Mouse (Mus musculus): Measurements from ENCODE around the gene Neb. TPM values are rescaled to one million over a fixed set of nuclear protein-coding genes. Genes with fewer than 3 reads are reported as not detected.

Gene Neb
- polyA plus RNA-seq, 1 experiment, result 60.8 TPM

GRCm38 (mm10) chr2:52211358-52211899, 166.8 kb downstream of the Neb start:
- Histone ChIP-seq H3K4me3 (no peak overlapping the region), H3ac (ENCODE audit: control insufficient read depth, insufficient read length) (no peak overlapping the region), H3K36me3 (ENCODE audit: control insufficient read depth, insufficient read depth) (peaks cover 3% of the 10 kb centered on the region), H3K79me2 (ENCODE audit: control insufficient read depth, insufficient read depth) (no peaks in the 10 kb centered on the region), H3K4me2 (ENCODE audit: low read depth) (no peak overlapping the region), H3K27me3 (ENCODE audit: control insufficient read depth, insufficient read depth, insufficient read length) (no peaks in the 10 kb centered on the region)
- TF ChIP-seq TCF12 (IDR thresholded peaks at IDR 0.05; ENCODE audit: insufficient read depth, poor library complexity, severe bottlenecking) (no peak), POLR2AphosphoS2 (IDR thresholded peaks at IDR 0.05; ENCODE audit: insufficient read length, low read depth) (no peak), MAX (IDR thresholded peaks at IDR 0.05; ENCODE audit: low read depth) (no peak), CEBPB (IDR thresholded peaks at IDR 0.05; ENCODE audit: insufficient read depth, poor library complexity, severe bottlenecking) (no peak), MYOD1 (IDR thresholded peaks at IDR 0.05; ENCODE audit: control insufficient read depth in 1 of 3, insufficient read length in 2 of 3, low read depth in 2 of 3) (no peak), SRF (IDR thresholded peaks at IDR 0.05; ENCODE audit: control insufficient read depth, insufficient read length, low read depth) (no peak), E2F4 (IDR thresholded peaks at IDR 0.05; ENCODE audit: insufficient read depth) (no peak), USF1 (IDR thresholded peaks at IDR 0.05; ENCODE audit: low read depth) (no peak), MYOG (IDR thresholded peaks at IDR 0.05; ENCODE audit: control insufficient read depth in 1 of 3, insufficient read depth in 1 of 3, insufficient read length in 2 of 3, low read depth in 2 of 3) (no peak), REST (IDR thresholded peaks at IDR 0.05; ENCODE audit: insufficient read depth, insufficient read length) (no peak), TCF3 (IDR thresholded peaks at IDR 0.05; ENCODE audit: insufficient read length, low read depth) (no peak), POLR2A (IDR thresholded peaks at IDR 0.05; ENCODE audit: insufficient read length, low read depth) (no peak)

DNA sequence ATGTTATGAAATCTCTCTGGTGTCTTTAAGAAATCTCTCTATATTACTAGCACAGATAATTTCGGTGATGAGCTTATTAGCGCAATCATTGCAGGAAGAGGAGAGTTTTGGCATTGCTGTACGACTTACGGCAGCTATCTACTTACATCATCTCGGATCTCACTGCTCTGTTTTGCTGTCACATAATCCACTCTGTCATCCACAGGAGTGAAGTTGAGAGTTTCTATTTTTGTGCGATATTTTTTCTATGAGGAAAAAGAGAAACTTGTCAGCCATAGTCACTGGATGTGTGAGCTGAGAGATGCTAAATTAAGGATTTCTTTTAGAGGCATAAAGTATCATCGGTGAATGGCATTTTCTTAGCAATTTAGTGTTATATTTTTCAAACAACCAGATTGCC, 167.6 kb downstream of the Neb start:
- Histone ChIP-seq H3K36me3 (ENCODE audit: control insufficient read depth, insufficient read depth) (peaks cover 3% of the 10 kb centered on the region), H3K4me3 (no peak overlapping the region), H3K79me2 (ENCODE audit: control insufficient read depth, insufficient read depth) (no peaks in the 10 kb centered on the region), H3ac (ENCODE audit: control insufficient read depth, insufficient read length) (no peak overlapping the region), H3K27me3 (ENCODE audit: control insufficient read depth, insufficient read depth, insufficient read length) (no peaks in the 10 kb centered on the region), H3K4me2 (ENCODE audit: low read depth) (no peak overlapping the region)
- TF ChIP-seq CEBPB (IDR thresholded peaks at IDR 0.05; ENCODE audit: insufficient read depth, poor library complexity, severe bottlenecking) (no peak), SRF (IDR thresholded peaks at IDR 0.05; ENCODE audit: control insufficient read depth, insufficient read length, low read depth) (no peak), TCF12 (IDR thresholded peaks at IDR 0.05; ENCODE audit: insufficient read depth, poor library complexity, severe bottlenecking) (no peak), MYOG (IDR thresholded peaks at IDR 0.05; ENCODE audit: control insufficient read depth in 1 of 3, insufficient read depth in 1 of 3, insufficient read length in 2 of 3, low read depth in 2 of 3) (no peak), POLR2AphosphoS2 (IDR thresholded peaks at IDR 0.05; ENCODE audit: insufficient read length, low read depth) (no peak), MYOD1 (IDR thresholded peaks at IDR 0.05; ENCODE audit: control insufficient read depth in 1 of 3, insufficient read length in 2 of 3, low read depth in 2 of 3) (no peak), E2F4 (IDR thresholded peaks at IDR 0.05; ENCODE audit: insufficient read depth) (no peak), MAX (IDR thresholded peaks at IDR 0.05; ENCODE audit: low read depth) (no peak)

DNA sequence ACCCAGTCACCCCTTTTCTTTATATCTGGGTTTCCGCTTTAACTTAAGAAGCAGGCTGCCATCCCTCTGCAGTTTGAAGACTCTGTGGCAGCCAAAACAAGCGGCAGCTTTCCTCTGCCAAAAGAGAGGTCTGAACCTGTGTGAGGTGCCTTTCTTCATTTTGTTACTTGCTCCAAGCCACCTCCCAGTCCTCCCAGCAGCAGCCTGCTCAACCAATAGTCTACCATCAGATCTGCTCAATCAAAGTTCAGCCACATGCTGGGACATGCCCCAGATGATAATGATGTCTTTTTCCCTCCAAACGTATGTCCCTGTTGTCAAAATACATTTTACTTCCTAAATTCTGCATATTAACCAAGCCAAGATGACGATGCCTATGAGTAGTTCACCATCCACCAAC, 173.3 kb downstream of the Neb start:
- no peak overlapping the region for H3K4me3 ChIP-seq
- H3K36me3 ChIP-seq (ENCODE audit: control insufficient read depth, insufficient read depth), result no peaks in the 10 kb centered on the region
- no peak overlapping the region for H3K4me2 ChIP-seq (ENCODE audit: low read depth)
- no peaks in the 10 kb centered on the region for H3K79me2 ChIP-seq (ENCODE audit: control insufficient read depth, insufficient read depth)
- H3K27me3 ChIP-seq (ENCODE audit: control insufficient read depth, insufficient read depth, insufficient read length), result no peaks in the 10 kb centered on the region
- TF ChIP-seq TCF12 (IDR thresholded peaks at IDR 0.05; ENCODE audit: insufficient read depth, poor library complexity, severe bottlenecking) (no peak), POLR2A (IDR thresholded peaks at IDR 0.05; ENCODE audit: insufficient read length, low read depth) (no peak), MYOG (IDR thresholded peaks at IDR 0.05; ENCODE audit: control insufficient read depth in 1 of 3, insufficient read depth in 1 of 3, insufficient read length in 2 of 3, low read depth in 2 of 3) (no peak), REST (IDR thresholded peaks at IDR 0.05; ENCODE audit: insufficient read depth, insufficient read length) (no peak), USF1 (IDR thresholded peaks at IDR 0.05; ENCODE audit: low read depth) (no peak), E2F4 (IDR thresholded peaks at IDR 0.05; ENCODE audit: insufficient read depth) (no peak), SRF (IDR thresholded peaks at IDR 0.05; ENCODE audit: control insufficient read depth, insufficient read length, low read depth) (no peak), MYOD1 (IDR thresholded peaks at IDR 0.05; ENCODE audit: control insufficient read depth in 1 of 3, insufficient read length in 2 of 3, low read depth in 2 of 3) (no peak), MAX (IDR thresholded peaks at IDR 0.05; ENCODE audit: low read depth) (no peak), CEBPB (IDR thresholded peaks at IDR 0.05; ENCODE audit: insufficient read depth, poor library complexity, severe bottlenecking) (no peak)
- H3ac ChIP-seq (ENCODE audit: control insufficient read depth, insufficient read length), result no peak overlapping the region

GRCm38 (mm10) chr2:52193629-52194028, 184.6 kb downstream of the Neb start:
- no peak overlapping the region for H3K4me2 ChIP-seq (ENCODE audit: low read depth)
- peaks cover 10% of the 10 kb centered on the region for H3K36me3 ChIP-seq (ENCODE audit: control insufficient read depth, insufficient read depth)
- H3K4me3 ChIP-seq, result no peak overlapping the region
- no peaks in the 10 kb centered on the region for H3K27me3 ChIP-seq (ENCODE audit: control insufficient read depth, insufficient read depth, insufficient read length)
- no peaks in the 10 kb centered on the region for H3K79me2 ChIP-seq (ENCODE audit: control insufficient read depth, insufficient read depth)
- H3ac ChIP-seq (ENCODE audit: control insufficient read depth, insufficient read length), result no peak overlapping the region
- TF ChIP-seq MYOD1 (IDR thresholded peaks at IDR 0.05; ENCODE audit: control insufficient read depth in 1 of 3, insufficient read length in 2 of 3, low read depth in 2 of 3) (no peak), POLR2AphosphoS2 (IDR thresholded peaks at IDR 0.05; ENCODE audit: insufficient read length, low read depth) (no peak), MYOG (IDR thresholded peaks at IDR 0.05; ENCODE audit: control insufficient read depth in 1 of 3, insufficient read depth in 1 of 3, insufficient read length in 2 of 3, low read depth in 2 of 3) (no peak), SRF (IDR thresholded peaks at IDR 0.05; ENCODE audit: control insufficient read depth, insufficient read length, low read depth) (no peak), REST (IDR thresholded peaks at IDR 0.05; ENCODE audit: insufficient read depth, insufficient read length) (no peak), TCF12 (IDR thresholded peaks at IDR 0.05; ENCODE audit: insufficient read depth, poor library complexity, severe bottlenecking) (no peak), CEBPB (IDR thresholded peaks at IDR 0.05; ENCODE audit: insufficient read depth, poor library complexity, severe bottlenecking) (no peak)

GRCm38 (mm10) chr2:52179678-52180077, 198.6 kb downstream of the Neb start:
- TF ChIP-seq USF1 (IDR thresholded peaks at IDR 0.05; ENCODE audit: low read depth), result no peak
- no peak for TF ChIP-seq TCF12 (IDR thresholded peaks at IDR 0.05; ENCODE audit: insufficient read depth, poor library complexity, severe bottlenecking)
- no peak for TF ChIP-seq MYOG (IDR thresholded peaks at IDR 0.05; ENCODE audit: control insufficient read depth in 1 of 3, insufficient read depth in 1 of 3, insufficient read length in 2 of 3, low read depth in 2 of 3)
- TF ChIP-seq SRF (IDR thresholded peaks at IDR 0.05; ENCODE audit: control insufficient read depth, insufficient read length, low read depth), result no peak
- TF ChIP-seq TCF3 (IDR thresholded peaks at IDR 0.05; ENCODE audit: insufficient read length, low read depth), result no peak
- TF ChIP-seq E2F4 (IDR thresholded peaks at IDR 0.05; ENCODE audit: insufficient read depth), result no peak
- no peak for TF ChIP-seq REST (IDR thresholded peaks at IDR 0.05; ENCODE audit: insufficient read depth, insufficient read length)
- TF ChIP-seq MAX (IDR thresholded peaks at IDR 0.05; ENCODE audit: low read depth), result no peak
- no peak for TF ChIP-seq POLR2AphosphoS2 (IDR thresholded peaks at IDR 0.05; ENCODE audit: insufficient read length, low read depth)
- TF ChIP-seq MYOD1 (IDR thresholded peaks at IDR 0.05; ENCODE audit: control insufficient read depth in 1 of 3, insufficient read length in 2 of 3, low read depth in 2 of 3), result no peak
- no peak for TF ChIP-seq CEBPB (IDR thresholded peaks at IDR 0.05; ENCODE audit: insufficient read depth, poor library complexity, severe bottlenecking)
- TF ChIP-seq POLR2A (IDR thresholded peaks at IDR 0.05; ENCODE audit: insufficient read length, low read depth), result no peak
- no peak overlapping the region for H3K4me2 ChIP-seq (ENCODE audit: low read depth)
- no peaks in the 10 kb centered on the region for H3K27me3 ChIP-seq (ENCODE audit: control insufficient read depth, insufficient read depth, insufficient read length)
- no peak overlapping the region for H3ac ChIP-seq (ENCODE audit: control insufficient read depth, insufficient read length)
- no peaks in the 10 kb centered on the region for H3K79me2 ChIP-seq (ENCODE audit: control insufficient read depth, insufficient read depth)
- H3K4me3 ChIP-seq, result no peak overlapping the region
- peaks cover 5% of the 10 kb centered on the region for H3K36me3 ChIP-seq (ENCODE audit: control insufficient read depth, insufficient read depth)
